Mouse (Mus musculus): ENCODE measurements around the gene Dgcr8. TPM values are rescaled to one million over a fixed set of nuclear protein-coding genes. Genes with fewer than 3 reads are reported as not detected.

The Dgcr8 gene
- 76.2 and 82.0 TPM in 2 replicates for polyA plus RNA-seq (2012; rRNA removed)

DNA sequence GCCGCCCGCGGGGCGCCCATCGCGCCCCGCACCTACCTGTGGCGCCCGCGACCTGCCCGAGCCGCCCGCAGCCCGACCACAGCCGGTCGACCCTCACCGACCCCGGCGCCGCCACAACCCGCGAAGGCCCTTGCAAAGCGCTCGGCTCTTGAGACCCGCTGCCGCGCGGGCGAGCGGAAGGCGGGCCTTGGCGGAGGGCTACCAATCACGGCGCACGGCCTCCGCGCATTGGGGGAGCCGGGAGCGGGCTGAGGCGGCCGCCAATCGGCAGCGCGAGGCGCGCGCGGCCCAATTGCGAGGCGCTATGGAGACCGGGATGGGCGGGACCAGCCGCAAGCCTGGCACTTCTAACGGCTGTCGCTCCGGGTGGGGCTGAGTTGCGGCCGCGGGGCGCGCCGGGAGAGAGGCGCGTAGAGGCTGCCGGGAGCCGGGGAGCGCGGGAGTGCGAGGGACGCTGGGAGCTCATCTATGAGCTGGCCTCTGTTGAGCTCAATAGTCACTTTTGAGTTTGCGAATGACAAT lies at the start of gene Dgcr8:
Dgcr8 (minus strand) TSS at position 180 of the 522 bp plus-strand sequence.
- DNase-seq (ENCODE audit: low read depth): peak; percentile 100
- no peak for TF ChIP-seq CTCF (IDR thresholded peaks at IDR 0.05; ENCODE audit: borderline replicate concordance, extremely low read depth, insufficient read depth, insufficient read length)
- TF ChIP-seq POLR2A (IDR thresholded peaks at IDR 0.05; ENCODE audit: borderline replicate concordance, extremely low read depth, insufficient read depth, insufficient read length, poor library complexity, severe bottlenecking): peak; percentile 72

DNA sequence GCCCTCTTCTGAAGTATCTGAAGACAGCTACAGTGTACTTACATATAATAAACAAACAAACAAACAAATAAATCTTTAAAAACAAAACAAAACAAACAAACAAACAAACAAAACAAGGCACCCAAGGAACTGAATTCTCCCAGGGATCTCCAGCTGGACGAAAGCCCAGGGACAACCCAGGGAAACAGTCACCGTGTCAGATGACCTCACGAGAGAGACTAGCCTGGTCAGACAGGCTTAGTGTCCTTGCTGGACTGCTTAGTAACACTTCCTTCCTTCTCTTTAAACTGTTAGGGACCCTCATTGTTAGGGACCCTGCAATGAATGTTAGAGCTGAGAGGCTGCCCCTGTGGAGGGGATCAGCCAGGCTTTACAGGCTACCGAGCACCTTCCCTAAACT lies 48.2 kb upstream of the Dgcr8 start:
- no peak for TF ChIP-seq CTCF (IDR thresholded peaks at IDR 0.05; ENCODE audit: borderline replicate concordance, extremely low read depth, insufficient read depth, insufficient read length)
- no peak for TF ChIP-seq POLR2A (IDR thresholded peaks at IDR 0.05; ENCODE audit: borderline replicate concordance, extremely low read depth, insufficient read depth, insufficient read length, poor library complexity, severe bottlenecking)
- no peak for DNase-seq (ENCODE audit: low read depth)

DNA sequence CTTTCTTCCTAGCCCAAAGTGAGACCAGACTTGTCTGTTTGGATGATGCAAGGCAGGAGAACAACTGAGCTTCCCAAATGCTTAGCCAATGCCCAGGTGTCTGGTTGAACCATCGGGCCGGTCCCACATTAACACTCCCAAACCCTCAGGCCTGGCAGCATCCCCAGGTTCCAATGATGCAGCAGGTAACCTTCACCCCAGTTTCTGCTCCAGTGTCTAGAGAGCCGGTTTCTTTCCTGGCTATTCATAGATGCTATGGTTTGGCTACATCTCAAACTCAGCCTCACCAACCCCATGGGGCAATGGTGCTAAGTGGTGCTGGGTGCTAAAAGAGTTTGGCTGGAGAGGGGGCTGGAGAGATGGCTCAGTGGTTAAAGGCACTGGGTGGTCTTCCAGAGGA lies 46.9 kb upstream of the Dgcr8 start:
- no peak for DNase-seq (ENCODE audit: low read depth)
- TF ChIP-seq POLR2A (IDR thresholded peaks at IDR 0.05; ENCODE audit: borderline replicate concordance, extremely low read depth, insufficient read depth, insufficient read length, poor library complexity, severe bottlenecking) (no peak), CTCF (IDR thresholded peaks at IDR 0.05; ENCODE audit: borderline replicate concordance, extremely low read depth, insufficient read depth, insufficient read length) (no peak)

DNA sequence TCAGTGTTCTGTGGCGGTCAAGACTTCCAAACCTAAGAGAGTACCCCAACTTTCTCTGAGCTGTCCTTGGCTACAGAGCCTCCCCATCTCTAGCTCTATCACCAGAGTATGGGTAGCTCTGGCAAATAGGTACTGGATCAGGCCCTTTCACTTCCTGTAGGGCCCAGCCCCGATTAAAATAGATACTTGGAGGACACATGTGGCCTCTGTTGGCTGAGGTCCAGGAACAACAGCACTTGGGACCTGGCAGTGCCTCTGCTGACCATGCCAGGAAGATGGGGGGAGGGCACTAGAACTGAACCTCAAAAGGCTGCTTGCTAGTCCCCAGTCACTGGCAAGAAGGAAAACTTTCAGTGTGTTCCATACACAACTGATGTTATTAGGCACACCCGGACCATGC lies 44.9 kb upstream of the Dgcr8 start:
- no peak for DNase-seq (ENCODE audit: low read depth)
- TF ChIP-seq POLR2A (IDR thresholded peaks at IDR 0.05; ENCODE audit: borderline replicate concordance, extremely low read depth, insufficient read depth, insufficient read length, poor library complexity, severe bottlenecking) (no peak), CTCF (IDR thresholded peaks at IDR 0.05; ENCODE audit: borderline replicate concordance, extremely low read depth, insufficient read depth, insufficient read length) (no peak)

DNA sequence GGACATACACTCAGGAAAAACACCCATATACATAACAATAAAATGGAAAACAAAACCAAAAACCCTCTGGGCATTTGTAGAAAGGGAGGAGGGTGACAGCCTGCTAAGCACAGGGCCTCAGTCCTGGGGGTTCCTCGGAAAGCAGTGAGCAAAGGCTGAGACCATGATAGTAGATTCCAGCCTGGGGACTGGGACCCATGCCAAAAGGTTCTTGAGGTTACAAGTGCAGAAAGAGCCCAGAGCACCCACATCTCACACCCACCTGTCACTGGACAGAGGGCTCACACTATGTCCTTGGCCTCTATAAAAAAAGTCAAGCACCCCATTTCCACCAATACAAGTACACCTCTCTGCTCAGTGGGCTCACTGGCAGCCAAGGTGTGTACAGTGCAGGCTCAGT lies 39.5 kb upstream of the Dgcr8 start:
- no peak for DNase-seq (ENCODE audit: low read depth)
- TF ChIP-seq CTCF (IDR thresholded peaks at IDR 0.05; ENCODE audit: borderline replicate concordance, extremely low read depth, insufficient read depth, insufficient read length) (no peak), POLR2A (IDR thresholded peaks at IDR 0.05; ENCODE audit: borderline replicate concordance, extremely low read depth, insufficient read depth, insufficient read length, poor library complexity, severe bottlenecking) (no peak)

DNA sequence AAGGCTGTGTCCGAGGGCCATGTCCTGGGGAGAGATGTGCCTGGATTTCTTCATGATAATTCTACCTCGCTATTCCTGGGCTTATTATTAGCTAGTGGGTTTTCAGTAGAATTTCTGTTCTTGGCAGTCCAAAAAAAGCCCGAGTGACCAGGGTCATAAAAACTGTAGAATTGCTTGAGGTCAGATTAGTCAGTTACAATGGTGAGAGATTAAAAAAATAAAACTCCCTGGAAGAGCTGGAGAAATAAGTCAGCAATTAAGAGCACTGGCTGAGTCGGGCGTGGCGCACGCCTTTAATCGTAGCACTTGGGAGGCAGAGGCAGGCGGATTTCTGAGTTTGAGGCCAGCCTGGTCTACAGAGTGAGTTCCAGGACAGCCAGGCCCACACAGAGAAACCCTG lies 38.9 kb upstream of the Dgcr8 start:
- TF ChIP-seq CTCF (IDR thresholded peaks at IDR 0.05; ENCODE audit: borderline replicate concordance, extremely low read depth, insufficient read depth, insufficient read length) (no peak), POLR2A (IDR thresholded peaks at IDR 0.05; ENCODE audit: borderline replicate concordance, extremely low read depth, insufficient read depth, insufficient read length, poor library complexity, severe bottlenecking) (no peak)
- DNase-seq (ENCODE audit: low read depth): no peak

DNA sequence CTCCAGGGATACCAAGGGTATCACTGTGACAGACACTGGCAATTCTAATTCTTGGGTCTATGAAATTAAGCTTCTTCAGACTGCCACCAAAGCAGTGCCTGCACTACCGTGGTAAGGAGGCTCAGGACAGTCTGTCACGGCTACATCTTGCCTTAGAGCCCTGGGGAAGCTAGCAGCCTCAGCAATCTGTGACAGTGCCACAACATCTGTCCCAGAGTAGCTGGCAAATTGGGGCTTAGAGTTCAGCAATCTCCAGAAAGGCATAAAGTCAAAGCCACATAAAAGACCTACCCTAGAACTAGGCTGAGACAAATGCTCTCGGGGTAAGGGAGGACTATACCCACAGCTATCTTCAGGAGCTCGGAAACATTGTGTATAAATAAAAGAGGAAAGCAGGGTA lies 36.7 kb upstream of the Dgcr8 start:
- no peak for DNase-seq (ENCODE audit: low read depth)
- no peak for TF ChIP-seq POLR2A (IDR thresholded peaks at IDR 0.05; ENCODE audit: borderline replicate concordance, extremely low read depth, insufficient read depth, insufficient read length, poor library complexity, severe bottlenecking)
- no peak for TF ChIP-seq CTCF (IDR thresholded peaks at IDR 0.05; ENCODE audit: borderline replicate concordance, extremely low read depth, insufficient read depth, insufficient read length)

DNA sequence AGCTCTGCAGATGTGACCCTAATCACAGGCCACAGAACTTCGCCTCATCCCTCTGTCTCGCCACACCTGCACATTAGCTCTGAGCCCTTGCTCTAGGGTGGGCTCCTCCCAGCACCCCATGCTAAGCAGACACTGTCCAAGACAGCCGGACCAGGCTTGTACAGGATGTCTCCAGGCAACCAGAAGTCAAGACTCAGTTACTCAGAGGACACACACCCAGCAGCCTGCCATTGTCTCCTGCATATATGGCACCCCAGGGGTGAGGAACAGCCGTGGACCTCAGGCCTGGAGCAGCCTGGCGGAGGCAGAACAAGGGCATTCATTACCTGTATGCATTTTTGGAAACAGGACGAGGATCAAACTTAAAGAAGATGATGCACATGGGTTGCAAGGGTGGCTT lies 35.0 kb upstream of the Dgcr8 start:
- TF ChIP-seq POLR2A (IDR thresholded peaks at IDR 0.05; ENCODE audit: borderline replicate concordance, extremely low read depth, insufficient read depth, insufficient read length, poor library complexity, severe bottlenecking) (no peak), CTCF (IDR thresholded peaks at IDR 0.05; ENCODE audit: borderline replicate concordance, extremely low read depth, insufficient read depth, insufficient read length) (no peak)
- no peak for DNase-seq (ENCODE audit: low read depth)

DNA sequence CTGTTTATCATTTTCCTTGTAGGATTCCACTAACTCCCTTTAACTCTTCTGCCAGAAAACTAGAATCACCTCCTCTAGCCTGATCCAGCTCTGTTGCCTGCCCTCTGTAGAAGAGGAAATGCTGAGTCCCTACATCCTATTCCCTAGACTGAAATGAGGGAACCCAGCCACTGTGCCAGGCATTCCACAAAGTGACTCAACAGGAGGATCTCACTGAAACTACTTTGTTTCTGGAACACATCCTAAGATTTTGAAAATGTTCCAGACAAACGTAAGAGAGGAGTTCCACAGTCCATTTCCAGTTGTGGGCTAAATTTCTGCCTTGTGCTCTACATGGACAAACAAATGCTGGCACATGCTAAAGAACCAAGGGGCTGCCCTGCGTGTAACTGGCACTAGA lies 34.4 kb upstream of the Dgcr8 start:
- TF ChIP-seq CTCF (IDR thresholded peaks at IDR 0.05; ENCODE audit: borderline replicate concordance, extremely low read depth, insufficient read depth, insufficient read length) (no peak), POLR2A (IDR thresholded peaks at IDR 0.05; ENCODE audit: borderline replicate concordance, extremely low read depth, insufficient read depth, insufficient read length, poor library complexity, severe bottlenecking) (no peak)
- DNase-seq (ENCODE audit: low read depth): no peak

DNA sequence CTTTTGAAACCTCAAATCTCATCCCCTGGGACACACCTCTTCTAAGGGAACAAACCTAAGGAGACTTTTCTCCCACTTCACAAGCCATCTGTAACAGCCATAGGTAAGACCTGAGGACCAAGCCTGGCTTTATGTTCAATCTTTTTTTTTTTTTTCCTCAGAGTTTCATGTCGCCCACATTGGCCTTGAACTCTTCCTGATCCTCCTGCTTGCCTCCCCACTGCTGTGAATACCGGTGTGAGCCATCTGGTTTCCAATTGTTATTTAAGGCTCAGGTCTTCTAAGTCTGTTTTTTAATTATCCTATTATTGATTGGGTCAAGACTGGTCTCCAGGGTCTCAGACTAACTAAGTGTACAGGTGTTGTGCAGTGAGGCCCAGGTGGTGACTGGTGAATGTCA lies 32.4 kb upstream of the Dgcr8 start:
- DNase-seq (ENCODE audit: low read depth): no peak

DNA sequence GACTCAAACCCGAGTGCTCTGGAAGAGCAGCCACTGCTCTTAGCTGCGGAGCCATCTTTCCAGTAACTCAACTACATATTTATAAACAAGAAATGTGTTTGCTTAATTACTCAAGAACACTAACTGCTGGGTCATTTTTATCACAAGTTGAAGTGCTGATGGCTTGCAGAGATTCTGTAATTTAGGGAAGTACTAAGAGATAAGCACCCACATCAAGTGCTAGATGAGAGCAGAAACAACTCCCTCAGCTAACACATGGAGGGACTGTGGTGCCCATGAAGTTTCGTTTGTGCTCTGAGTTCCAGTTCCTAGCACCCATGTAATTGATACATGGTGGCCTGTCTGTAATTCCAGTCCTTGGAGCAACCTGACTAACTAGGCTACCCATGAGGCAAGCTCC lies 29.9 kb upstream of the Dgcr8 start:
- no peak for DNase-seq (ENCODE audit: low read depth)
- TF ChIP-seq CTCF (IDR thresholded peaks at IDR 0.05; ENCODE audit: borderline replicate concordance, extremely low read depth, insufficient read depth, insufficient read length) (no peak), POLR2A (IDR thresholded peaks at IDR 0.05; ENCODE audit: borderline replicate concordance, extremely low read depth, insufficient read depth, insufficient read length, poor library complexity, severe bottlenecking) (no peak)

More for the DNA sequence above, 32.4 kb upstream of the Dgcr8 start:
- no peak for TF ChIP-seq POLR2A (IDR thresholded peaks at IDR 0.05; ENCODE audit: borderline replicate concordance, extremely low read depth, insufficient read depth, insufficient read length, poor library complexity, severe bottlenecking)
- no peak for TF ChIP-seq CTCF (IDR thresholded peaks at IDR 0.05; ENCODE audit: borderline replicate concordance, extremely low read depth, insufficient read depth, insufficient read length)

DNA sequence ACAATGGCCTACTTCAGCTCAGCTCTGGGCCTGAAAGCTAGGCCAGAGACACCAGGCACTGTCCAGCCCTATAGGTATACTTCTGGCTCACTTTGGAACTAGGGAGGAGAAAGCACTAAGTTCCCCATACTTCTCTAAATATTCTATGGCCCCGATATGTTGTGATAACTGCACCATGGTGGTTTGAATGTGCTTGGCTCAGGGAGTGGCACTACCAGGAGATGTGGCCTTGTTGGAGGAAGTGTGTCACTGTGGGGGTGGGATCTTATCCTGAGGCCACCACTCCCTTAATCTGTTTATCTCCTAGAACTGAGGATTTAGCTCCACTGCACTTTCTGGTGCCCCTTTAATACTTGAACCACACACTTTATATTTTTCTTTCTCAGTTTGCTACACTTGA lies 19.1 kb upstream of the Dgcr8 start:
- no peak for TF ChIP-seq POLR2A (IDR thresholded peaks at IDR 0.05; ENCODE audit: borderline replicate concordance, extremely low read depth, insufficient read depth, insufficient read length, poor library complexity, severe bottlenecking)
- no peak for TF ChIP-seq CTCF (IDR thresholded peaks at IDR 0.05; ENCODE audit: borderline replicate concordance, extremely low read depth, insufficient read depth, insufficient read length)
- DNase-seq (ENCODE audit: low read depth): no peak

DNA sequence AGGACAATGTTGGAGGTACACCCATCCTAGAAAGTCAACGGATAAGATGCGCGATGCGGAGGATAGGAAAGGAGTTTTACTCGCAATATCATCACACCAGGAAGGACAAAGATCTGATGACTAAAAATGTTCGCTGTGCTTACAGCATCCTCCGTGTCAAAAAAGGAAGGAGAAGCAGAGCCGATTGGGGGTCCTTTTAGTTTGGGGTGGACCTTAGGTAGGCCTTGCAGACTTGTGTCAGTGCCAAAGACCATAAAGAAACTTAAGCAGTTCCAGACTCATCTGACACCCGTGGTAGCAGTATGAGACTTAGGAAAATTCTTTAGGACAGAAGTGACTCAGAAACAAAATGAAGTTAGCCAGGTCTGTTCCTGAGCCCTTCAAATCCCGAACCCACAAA lies 568 bp upstream of the Dgcr8 start:
- peak; percentile 1 for DNase-seq (ENCODE audit: low read depth)

All from brain, embryonic 14.5 days (tissue).